Mouse (Mus musculus) WW6 (cell line): Measurements from ENCODE around the gene Zfp366.

Experiments
- DNase-seq: peaks from one replicate; pipeline ENCODE4 v3.0.0-alpha.2; 2013; ENCODE audit warnings: low read depth, low spot score

Gene Zfp366

GRCm38 (mm10) chr13:99226809-99227208 is 42.2 kb downstream of the Zfp366 start:
- no peak for DNase-seq

GRCm38 (mm10) chr13:99227456-99228250 is 43.0 kb downstream of the Zfp366 start:
- no peak for DNase-seq

- DNase-seq, result no peak
Measured at GRCm38 (mm10) chr13:99228821-99229570, 44.4 kb downstream of the Zfp366 start.

- DNase-seq, result no peak
Measured at GRCm38 (mm10) chr13:99229641-99230494, 45.2 kb downstream of the Zfp366 start.

- no peak for DNase-seq
Measured at GRCm38 (mm10) chr13:99230495-99230868, 45.9 kb downstream of the Zfp366 start.

- no peak for DNase-seq
Measured at GRCm38 (mm10) chr13:99233333-99233732, 48.7 kb downstream of the Zfp366 start.

GRCm38 (mm10) chr13:99233956-99234355 is 49.3 kb downstream of the Zfp366 start:
- DNase-seq, result no peak

GRCm38 (mm10) chr13:99235428-99236210 is 51.0 kb downstream of the Zfp366 start:
- DNase-seq, result no peak

- DNase-seq, result no peak
Measured at GRCm38 (mm10) chr13:99236222-99236621, 51.6 kb downstream of the Zfp366 start.

GRCm38 (mm10) chr13:99237122-99237521 is 52.5 kb downstream of the Zfp366 start:
- DNase-seq, result no peak

GRCm38 (mm10) chr13:99237841-99238216 is 53.2 kb downstream of the Zfp366 start:
- DNase-seq, result no peak

- no peak for DNase-seq
Measured at GRCm38 (mm10) chr13:99238217-99239160, 53.9 kb downstream of the Zfp366 start.

GRCm38 (mm10) chr13:99239161-99239530 is 54.5 kb downstream of the Zfp366 start:
- no peak for DNase-seq

- DNase-seq, result no peak
Measured at GRCm38 (mm10) chr13:99239741-99240140, 55.1 kb downstream of the Zfp366 start.

- DNase-seq, result no peak
Measured at GRCm38 (mm10) chr13:99241984-99242383, 57.4 kb downstream of the Zfp366 start.

- no peak for DNase-seq
Measured at GRCm38 (mm10) chr13:99242895-99243294, 58.3 kb downstream of the Zfp366 start.

- DNase-seq, result no peak
Measured at GRCm38 (mm10) chr13:99243831-99244230, 59.2 kb downstream of the Zfp366 start.

GRCm38 (mm10) chr13:99244471-99244870 is 59.8 kb downstream of the Zfp366 start:
- no peak for DNase-seq

- no peak for DNase-seq
Measured at GRCm38 (mm10) chr13:99244896-99245295, 60.3 kb downstream of the Zfp366 start.

GRCm38 (mm10) chr13:99245916-99246460 is 61.4 kb downstream of the Zfp366 start:
- no peak for DNase-seq
